Mouse (Mus musculus) kidney, adult 2 months (tissue): Measurements from ENCODE around the gene Ptpn1.

Experiments used
- CTCF ChIP-seq: fragments of 200-500 bp; conservative IDR thresholded peaks from 2 replicates; pipeline ENCODE4 v1.5.1; 2011; ENCODE audit warnings: low read depth, mild to moderate bottlenecking, control low read depth, low read length, moderate library complexity, mixed read lengths; ENCODE audit not compliant: insufficient read depth, insufficient read length
- POLR2A ChIP-seq: fragments of 200-500 bp; IDR thresholded peaks from one replicate; pipeline ENCODE4 v1.6.1; 2011; ENCODE audit warnings: low read depth, low read length, control low read depth

GRCm38 (mm10) chr2:167904621-167905367 lies 27.1 kb upstream of the Ptpn1 start:
- TF ChIP-seq POLR2A (no peak), CTCF (peak; percentile 28)
